Mouse (Mus musculus) neural tube, embryonic 10.5 days (tissue): Measurements from ENCODE around the gene Sox2.

Source experiments
- DNase-seq: peaks from one replicate; pipeline ENCODE4 v3.0.0-alpha.2; 2017; ENCODE audit warnings: low spot score; ENCODE audit errors: extremely low spot score

Sox2 gene

DNA sequence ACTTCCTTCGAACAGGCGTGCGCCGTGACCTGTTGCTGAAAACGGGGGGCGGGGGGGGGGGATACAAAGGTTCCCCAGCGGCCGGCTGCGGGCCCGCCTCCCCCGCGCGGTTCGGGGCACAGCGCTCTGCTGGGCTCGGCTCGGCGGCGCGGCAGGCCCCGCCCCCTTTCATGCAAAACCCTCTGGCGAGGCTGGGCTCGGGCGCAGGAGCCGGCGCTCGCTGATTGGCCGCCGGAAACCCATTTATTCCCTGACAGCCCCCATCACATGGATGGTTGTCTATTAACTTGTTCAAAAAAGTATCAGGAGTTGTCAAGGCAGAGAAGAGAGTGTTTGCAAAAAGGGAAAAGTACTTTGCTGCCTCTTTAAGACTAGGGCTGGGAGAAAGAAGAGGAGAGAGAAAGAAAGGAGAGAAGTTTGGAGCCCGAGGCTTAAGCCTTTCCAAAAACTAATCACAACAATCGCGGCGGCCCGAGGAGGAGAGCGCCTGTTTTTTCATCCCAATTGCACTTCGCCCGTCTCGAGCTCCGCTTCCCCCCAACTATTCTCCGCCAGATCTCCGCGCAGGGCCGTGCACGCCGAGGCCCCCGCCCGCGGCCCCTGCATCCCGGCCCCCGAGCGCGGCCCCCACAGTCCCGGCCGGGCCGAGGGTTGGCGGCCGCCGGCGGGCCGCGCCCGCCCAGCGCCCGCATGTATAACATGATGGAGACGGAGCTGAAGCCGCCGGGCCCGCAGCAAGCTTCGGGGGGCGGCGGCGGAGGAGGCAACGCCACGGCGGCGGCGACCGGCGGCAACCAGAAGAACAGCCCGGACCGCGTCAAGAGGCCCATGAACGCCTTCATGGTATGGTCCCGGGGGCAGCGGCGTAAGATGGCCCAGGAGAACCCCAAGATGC is at the start of gene Sox2:
Gene Sox2 (plus strand): TSS at position 680 of the 895 bp plus-strand sequence.
- peak; percentile 87 for DNase-seq

DNA sequence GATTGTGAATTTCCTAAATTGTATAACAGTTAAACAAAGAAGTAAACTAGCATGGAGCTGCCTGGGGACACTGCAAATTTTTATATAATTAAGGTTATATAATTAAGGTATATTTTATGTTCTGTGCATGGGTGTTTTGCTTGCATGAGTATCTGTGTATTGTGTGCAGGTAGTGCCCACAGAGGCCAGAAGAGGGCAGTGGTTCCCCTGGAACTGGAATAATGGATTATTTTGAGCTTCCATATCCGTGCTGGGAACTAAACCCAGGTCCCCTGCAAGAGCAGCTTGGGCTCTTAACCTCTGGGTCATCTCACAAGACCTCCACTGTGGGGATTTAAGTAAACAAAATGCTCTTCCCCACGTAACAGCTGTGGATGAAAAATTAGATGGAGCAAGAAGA is 49.1 kb upstream of the Sox2 start:
- no peak for DNase-seq

DNA sequence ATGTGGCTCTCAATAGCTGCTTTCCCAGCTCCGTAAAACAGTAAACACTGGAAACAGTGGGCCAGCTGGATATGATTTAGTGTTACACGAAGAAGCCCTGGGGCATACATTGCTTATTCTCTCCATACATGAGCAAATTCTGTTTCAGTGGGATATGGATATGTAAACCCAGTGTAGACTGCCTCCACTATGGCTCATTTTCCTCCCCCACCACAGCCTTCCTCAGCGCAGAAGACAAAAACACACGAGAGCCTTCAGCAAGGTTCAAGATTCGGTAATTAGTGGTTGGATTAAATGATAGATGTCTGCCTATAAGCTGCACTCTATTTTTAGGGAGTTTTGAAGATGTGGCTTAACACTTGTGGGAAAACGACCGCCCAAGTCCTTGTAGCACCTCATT is 36.1 kb upstream of the Sox2 start:
- DNase-seq = no peak

DNA sequence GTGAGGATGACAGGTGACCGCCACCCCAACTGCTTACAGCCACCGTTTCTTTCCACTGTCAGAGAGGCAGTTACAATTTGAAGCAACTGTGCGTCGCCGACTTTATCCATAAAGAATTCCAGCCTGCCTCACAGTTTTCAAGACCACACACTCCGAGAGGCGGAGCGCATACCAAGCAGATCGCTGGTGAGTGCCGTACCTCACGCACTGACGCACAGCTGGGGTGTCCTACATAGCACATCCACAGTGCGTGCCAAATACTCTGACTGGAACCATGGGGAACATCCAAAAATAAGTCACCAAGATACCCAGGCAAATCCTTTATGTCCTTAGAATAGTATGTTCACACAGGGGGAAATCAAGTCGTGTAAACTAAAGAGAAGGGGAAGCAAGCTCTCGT is 34.7 kb upstream of the Sox2 start:
- no peak for DNase-seq

DNA sequence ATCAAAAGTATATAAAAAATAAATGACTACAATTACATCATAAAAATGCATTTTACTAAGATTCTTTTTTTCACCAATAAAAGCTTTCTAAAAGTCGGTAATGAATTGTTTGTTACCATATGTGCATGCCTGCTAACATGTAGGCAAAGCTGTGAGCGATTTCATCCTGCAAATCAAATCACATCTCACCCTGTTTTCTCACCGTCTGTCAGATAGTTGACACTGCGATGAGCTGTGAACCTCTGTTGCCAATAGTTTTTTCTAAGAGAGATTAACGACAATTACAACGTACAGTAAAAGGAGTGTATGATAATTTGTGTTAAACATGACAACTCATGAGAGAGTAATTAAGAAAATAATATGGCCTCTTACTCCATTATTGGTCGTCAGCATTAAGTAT is 31.3 kb upstream of the Sox2 start:
- no peak for DNase-seq

DNA sequence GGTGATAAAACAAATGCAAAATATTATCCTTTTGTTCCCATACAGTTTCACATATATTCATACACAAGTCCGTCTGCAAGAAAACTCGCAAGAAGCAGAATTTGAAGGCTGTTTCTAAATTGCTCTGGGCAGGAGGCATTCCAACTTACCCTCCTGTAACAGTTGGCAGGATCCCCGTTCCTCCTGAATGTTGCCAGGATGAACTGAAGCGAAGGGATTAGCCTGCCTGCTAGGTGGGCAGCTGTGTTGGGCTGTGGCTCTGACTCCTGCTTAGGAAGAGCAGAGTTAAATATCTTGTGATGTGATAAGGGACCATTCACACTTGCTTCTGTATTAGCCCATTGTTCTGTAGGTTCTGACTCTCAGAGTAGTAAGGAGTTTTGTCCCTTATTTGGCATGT is 30.1 kb upstream of the Sox2 start:
- no peak for DNase-seq

DNA sequence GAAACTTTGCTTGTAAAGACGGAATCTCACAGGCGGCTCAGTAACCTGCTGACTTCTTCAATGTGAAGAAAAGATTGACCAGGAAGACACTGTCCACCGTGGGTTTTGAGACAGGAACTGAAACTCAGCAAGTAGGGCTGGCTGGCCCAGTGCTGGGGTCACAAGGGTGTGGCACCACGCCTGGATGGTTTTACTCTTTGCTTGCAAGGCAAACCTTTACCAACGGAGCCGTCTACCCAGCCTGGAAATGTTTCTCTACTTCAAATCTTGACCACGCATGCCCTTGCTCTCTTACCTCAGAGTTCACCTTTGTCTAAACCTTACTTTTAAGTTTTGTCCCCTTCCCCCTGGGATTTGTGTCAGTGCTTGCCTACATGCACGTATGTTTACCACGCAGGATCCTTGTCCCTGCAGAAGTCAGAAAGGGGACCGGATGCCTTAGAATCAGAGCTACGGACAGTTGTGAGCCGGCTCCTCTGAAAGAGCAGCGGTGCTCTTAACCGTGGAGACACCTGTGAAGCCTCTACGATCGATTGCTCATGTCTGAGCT is 25.4 kb upstream of the Sox2 start:
- no peak for DNase-seq

DNA sequence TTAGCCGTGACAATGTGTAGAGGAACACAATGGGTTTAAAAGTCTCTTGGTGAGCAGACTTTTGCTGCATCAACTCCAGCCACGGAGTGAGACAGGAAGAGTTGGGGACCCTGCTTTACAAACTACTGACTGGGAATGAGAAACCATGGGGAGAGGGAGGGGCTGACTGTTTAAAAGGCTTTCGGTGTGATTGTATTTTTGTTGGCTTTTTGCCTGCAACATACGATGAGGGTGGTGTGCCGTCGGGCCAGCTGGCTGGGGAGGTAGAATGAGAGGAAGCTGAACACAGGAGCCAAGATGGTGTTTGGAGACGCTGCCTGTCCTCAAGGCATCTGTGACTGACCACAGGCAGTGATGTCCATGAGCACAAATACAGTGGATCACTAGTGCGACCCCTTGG is 23.7 kb upstream of the Sox2 start:
- no peak for DNase-seq

DNA sequence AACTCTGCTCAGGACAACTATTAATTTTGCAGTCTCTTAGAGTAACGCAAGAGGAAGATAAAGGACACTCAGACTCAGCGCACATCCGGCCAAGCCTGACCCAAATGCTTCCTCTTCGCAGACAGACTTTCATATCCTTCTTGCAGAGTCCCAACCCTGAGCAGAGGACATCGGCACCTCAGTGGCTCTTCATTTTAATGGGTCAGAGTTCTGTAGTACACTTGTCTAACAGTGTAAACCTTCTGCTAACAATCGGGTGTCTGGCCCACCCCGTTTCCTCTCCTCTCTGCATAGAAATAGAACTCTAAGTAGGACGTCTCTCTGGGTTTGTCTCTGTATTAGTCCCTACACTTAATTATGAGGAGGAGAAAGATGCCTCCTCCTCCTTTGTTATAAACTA is 20.2 kb upstream of the Sox2 start:
- no peak for DNase-seq

DNA sequence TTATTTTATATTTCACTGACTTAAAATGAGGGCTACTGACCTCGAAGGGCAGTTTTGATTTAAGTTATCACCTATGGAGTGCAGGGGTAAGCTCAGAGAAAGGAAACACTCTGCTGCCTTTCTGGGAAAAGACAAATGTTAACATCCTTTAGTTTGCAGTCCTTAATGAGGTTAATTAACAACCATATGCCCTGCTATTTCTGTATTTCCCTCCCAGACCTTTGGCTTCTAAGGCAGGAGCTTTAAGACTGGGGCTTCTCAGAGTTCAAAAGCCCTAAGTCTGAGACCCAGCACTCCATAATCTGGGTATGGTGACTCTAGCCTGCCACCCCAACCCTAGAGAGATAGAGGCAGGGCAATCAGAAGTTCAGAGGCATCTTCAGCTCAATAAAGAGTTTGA is 19.5 kb upstream of the Sox2 start:
- DNase-seq = no peak

DNA sequence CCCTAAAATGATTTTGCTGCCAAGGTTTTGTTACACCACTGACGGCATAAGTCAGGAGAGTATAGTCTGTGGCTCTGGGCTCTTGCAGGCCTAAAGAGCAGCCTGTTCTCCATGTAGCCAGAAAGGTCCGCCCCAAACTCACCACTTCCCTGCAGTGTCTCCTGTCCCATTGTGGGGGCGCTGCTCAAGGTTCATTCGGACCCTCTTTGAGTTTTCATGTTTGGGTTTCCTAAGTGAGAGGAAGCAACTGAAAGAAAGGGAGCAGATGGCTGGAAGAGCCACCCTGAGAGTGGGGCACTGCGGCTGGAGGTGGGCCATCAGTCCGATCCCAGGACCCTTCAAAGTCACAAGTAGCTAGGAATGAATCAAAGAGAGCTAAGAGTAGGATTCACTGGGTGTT is 13.2 kb upstream of the Sox2 start:
- no peak for DNase-seq

DNA sequence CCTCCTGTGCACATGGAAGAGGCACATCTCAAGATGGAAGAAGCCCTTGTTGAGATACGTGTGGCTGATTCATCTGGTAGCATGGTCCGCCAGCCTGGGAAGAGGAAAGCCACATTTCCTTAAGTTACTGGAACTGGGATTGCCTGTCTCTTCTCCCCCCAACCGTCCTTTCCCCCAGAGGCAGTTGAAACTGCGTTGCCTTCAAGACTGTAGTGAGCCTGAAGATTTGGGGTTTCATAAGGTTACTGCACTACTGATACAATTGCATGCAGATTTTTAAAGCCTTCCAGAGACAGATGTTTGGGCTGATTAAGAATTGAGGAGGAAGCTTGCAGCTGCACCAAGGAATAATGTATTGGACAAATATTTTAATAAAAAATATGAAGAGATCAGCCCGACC is 12.7 kb upstream of the Sox2 start:
- DNase-seq = no peak

DNA sequence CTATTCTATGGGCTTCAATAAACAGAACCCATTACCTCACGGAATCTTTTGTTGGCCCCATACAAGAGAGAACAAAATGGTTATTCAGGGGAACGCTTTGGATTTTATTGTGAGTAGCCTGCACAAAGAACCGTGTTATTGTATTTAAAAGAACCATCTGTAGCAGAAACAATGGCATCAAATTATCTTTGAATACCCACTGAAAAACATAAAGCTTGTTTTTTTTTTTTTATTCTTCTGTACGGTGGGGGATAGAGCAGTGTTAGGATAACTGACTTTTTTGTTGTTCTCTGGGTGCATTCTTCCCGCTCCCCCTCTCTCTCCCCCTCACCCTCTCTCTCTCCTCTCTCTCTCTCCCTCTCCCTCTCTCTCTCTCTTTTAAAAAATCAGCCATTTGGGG is 12.3 kb upstream of the Sox2 start:
- DNase-seq = no peak

DNA sequence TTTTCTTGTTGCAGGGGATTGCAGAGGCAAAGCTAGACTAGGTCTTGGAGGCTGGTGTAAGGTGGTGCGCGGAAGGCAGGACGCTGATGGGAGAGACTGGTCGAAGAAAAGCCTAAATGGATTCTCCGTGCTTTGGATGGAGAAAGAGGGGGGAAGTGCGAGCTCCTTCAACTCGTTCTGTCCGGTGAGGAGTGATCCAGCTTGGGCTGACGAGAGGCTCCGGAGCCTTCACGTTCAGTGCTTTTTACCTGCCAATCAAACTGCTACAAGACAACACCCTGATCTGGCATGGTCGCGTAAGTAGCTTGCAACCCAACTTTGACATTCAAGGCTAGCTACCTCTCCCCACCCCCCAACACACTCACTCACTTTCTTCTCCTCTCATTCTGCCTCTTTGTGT is 11.9 kb upstream of the Sox2 start:
- peak; percentile 40 for DNase-seq

DNA sequence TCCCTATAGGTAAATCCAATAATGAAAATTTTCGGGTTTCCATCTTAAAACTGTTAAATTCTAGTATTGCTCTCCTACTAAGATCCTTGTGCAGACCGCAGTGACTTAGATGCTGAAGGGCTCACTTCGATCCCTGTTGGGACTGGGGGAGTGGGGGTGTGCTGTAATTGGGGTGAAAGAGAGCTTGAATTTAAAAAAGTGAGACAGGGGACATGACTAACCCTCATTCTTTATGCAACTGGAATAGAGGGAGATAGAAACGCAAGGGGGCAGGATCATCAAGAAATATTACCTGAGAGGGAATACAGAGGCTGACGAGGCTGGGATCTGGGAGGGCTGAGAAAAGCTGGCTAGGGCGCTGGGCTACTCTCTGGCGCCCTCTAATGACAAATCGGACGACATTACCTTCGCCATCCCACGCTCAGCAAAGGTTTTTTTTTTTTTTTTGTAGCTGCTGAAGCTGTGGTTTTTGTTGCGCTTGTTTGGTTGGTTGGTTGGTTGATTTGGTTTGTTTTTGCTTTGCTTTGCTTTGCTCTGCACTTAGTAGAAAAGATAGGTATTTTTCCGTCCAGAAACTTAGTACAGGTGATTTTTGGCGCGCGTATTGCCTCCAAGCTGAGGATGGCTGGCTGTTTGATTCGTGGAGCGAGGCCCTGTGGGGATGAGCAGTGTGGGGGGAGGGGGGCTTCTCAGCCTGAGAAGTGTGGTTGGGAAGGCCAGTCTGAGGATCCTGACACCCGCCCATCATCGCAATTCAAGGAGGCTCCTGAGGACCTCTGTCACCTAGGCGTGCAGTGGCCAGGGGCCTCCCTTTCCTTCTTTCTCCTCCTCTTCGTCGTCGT is 11.0 kb upstream of the Sox2 start:
- peak; percentile 63 for DNase-seq

DNA sequence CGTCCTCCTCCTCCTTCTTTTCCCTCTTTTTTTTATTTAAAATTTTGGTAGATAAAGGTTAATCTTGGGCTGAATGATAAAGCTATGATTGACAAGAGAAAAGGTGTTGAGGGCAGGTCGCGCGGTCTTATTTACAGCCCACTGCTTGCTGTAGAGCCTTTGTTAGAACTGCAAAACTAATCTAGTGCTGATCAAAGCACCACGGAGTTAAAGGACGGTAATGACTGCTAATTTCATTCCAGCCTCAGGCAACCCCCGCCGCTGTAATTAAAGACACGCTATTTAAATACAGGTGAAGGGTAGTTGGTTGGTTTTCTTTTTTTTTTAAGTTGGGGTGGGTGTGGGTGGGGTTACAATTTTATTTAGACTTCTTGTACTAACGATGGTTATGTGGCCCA is 10.3 kb upstream of the Sox2 start:
- no peak for DNase-seq

DNA sequence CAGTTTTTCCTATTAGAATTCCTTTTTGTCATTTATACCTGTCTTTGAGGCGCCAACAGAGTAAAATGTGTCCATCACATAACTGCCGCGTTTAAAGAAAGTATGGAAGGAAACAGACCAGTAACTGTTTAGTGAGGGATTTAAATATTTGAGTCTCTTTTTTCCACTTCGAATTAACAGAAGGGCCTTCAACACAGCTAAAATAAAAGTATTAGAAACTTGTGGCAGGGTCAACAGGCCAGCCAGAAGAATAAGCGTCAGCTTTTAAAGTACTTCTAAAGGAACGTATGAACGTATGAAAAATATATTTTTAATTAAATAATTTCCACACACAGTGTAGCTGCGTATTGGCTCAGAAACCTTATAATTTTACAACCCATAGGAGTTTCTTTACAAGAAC is 9.9 kb upstream of the Sox2 start:
- no peak for DNase-seq

DNA sequence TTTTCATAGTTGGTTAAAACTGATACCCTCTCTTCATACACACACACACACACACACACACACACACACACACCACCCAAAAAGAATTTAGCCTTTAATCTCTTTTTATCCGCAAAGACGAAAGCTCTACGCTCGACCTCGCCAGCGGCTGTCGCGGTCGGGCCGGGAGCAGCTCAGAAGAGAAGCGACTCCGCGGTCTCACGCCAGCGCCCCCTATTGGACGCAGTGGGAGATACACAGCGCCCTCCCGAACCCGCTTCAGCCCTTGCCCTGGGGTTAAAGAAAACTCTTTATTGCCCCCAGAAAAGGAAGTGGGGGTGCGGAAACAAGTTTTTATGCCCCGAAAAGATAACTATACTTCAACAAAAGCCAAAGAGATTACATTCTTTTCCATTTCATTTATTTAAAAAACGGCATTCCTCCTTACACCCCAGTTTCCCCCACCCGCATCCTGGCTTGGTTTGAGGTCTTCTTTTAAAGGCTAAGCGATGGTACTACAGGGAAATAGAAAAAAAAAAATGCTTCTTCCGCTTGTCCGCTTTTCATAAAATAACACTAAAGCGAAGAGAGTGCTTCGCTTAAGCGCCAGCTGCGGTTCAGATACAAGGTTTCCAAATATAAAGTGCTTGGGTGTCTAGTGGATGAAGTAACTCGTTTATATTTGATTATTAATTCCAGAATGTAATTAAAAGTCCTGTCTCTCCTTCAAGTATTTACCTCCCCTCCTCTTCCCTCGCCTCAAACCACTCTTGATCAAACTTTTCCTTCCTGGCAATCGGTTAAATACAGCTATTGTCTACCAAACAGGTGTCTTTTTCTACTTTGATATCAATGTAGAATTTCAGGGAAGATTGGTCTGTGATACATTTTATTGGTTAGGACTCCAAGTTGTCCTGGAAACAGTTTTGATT is 9.3 kb upstream of the Sox2 start:
- peak; percentile 87 for DNase-seq

DNA sequence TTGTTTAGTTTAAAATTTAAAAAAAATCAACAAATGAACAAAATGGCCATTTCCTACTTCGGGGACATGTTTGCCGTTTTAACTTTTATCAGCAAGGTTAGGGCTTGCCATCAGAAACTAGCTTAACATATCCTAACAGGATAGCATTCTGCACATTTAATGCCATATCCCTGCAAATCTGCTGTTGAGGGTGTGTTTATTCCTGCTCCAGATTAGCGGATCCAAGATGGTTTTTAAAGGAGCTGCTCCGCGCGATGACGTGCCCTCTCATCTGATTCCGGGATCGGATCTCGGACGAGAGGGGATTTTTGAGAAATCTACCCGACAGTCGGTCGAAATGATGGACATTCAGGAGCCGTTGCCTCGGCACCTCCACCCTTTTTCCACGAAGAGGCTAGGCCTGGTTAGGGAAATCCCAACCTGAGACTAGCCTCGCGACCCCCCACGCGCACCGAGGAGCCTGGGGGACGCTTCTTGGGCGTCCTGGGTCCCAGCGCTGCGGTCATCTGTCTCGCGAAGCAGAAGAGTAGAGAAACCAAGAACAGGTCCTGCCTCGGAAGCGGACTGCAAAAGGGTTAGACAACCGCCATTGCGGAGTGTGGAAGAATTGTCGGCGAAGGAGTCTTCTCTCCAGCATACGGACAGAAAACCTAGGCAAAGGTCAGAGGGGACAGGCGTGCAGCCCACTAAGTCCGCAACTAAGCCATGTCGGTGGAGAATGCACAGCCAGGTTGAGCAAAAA is 8.3 kb upstream of the Sox2 start:
- DNase-seq = peak; percentile 71

DNA sequence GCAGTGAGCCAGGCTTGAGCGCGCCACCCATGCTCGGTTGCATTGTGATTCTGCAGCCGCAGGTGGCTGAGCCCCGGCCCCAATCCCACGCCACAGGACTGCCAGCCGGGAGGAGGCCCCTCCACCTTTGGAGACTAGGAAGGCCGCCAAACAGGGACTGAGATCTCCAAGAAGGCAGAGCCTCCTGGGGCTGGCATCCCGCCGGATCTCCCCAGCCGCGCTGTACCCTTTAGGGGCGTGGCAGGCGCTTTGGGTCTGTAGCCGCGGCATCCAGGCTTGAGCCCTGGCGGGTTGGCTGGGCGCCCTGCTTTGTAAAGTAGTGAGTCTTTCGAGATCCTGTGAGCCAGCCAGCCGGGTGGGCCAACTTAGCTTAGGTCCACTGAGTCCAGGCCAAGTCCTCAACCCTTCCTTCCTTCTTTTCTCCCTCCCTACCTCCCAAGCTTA is 7.7 kb upstream of the Sox2 start:
- DNase-seq = peak; percentile 69
